Mouse (Mus musculus): Measurements from ENCODE around the gene Tm4sf1.

The Tm4sf1 gene

DNA sequence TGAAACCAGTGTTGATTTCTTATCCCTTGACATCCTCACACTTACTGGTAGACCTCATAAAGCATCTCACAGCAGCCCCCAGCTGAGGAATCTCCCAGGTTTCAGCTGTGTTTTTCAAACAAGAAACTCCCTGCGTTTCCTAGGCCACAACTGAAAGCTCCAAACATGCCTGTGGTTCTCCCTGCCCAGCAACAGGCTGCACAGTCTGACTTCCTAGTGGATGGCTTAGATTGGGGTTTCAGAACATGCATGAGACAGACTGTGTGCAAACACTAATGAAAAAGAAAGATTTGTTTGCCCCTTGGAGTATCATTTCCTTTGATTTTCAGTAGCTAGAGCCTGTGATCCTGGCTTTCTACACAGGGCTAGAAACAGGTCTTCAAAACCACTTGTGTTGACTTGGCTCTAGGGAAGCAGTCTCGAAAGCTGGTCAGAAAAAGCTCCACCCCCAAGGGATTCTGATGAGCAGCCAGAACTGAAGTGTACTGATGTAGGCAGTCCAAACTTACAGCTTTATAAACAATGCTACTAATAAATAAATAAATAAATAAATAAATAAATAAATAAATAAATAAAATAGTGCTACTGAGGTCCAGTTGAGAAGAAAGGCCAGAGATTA is at the start of gene Tm4sf1:
Gene Tm4sf1 (minus strand): TSS at position 68 of the 619 bp plus-strand sequence.
- no peak for DNase-seq (ENCODE audit: low read depth, low spot score)

DNA sequence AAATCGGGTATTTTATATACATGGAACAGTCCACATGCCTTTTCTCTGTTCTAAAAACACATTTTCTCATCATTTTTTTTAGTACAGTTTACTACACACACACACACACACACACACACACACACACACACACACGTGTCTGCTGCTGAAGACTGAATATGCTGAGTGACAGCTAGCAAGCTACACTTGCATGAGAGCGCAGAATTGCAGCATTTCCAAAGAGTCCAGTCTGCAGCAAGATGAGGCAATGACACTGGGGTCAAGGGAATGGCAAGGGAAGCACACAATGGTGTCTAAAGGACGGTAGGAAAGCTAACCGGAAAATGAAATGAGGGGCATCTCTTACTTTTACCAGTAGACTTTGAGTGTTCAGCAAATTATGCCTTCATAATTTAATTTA is 43.0 kb upstream of the Tm4sf1 start:
- DNase-seq (ENCODE audit: low read depth, low spot score), result no peak

DNA sequence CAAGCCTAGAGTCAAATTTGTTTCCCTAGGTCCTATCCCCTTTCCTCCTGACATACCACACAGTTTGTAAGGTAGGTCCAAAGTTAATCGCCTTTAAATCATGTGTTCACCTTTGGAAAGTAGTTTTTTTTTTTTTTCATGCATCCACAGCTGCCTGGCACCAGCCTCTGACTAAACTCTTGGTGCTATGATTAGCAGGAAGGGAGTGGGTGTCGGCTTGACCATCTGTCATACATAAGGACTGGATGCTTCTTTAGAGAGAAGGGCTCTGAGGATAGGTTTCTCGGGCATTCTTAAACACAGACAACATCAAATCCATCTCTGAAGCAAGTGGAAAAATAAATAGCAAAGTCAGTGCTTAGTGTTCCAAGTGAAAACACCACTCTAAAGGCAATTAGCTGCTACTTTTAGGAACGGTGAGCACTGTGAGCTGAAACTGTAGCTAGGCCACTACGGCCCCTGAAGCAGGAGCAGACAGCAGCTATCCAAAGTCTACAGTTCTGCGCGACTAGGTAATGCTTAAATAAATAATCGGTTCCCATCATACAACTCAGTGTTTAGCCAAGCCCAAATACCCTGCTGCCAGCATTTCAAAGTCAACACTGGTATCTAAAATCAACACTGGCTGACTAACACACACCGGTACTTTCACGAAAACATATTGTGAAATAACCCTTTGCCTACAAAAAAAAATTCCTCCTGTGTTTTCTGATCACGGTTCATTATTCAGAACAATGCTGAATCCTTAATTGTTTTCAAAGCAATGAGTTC is 42.2 kb upstream of the Tm4sf1 start:
- no peak for DNase-seq (ENCODE audit: low read depth, low spot score)

DNA sequence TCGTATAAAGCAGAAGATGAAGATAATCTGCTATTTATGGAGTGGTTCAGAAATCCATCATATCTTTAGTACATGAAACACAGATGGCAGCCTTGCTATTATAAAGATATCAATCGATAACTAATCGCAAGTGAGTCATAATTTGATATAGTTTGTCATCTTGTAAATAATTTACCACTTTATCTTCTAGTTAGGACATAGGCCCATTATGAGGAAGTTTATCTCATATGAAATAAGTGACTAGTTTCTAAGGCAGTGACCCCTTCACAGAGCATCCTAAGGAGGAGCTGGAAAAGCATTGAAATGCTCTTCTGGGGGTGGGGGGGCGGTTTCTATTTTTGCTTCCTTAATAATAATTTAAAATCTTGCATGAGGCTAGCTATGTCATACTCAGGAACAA is 41.2 kb upstream of the Tm4sf1 start:
- DNase-seq (ENCODE audit: low read depth, low spot score), result no peak

DNA sequence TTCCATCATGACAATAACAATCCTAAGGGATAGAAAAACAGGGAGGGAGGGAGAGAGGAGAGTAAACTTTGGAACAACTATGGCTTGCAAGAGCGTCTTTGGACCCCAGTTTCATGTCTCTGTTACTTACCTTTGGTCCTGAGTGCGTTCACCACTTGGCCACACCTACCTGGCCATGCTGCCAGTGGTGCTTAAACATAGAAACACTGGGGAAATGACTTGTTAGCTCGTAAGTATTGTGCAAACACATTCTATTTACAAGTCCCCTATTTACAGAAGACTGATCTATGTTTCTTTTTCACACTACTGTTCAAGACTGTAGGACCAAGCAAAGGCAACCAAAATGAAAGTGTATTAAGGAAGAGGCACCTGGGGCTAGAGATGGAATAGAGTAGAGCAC is 39.5 kb upstream of the Tm4sf1 start:
- no peak for DNase-seq (ENCODE audit: low read depth, low spot score)

DNA sequence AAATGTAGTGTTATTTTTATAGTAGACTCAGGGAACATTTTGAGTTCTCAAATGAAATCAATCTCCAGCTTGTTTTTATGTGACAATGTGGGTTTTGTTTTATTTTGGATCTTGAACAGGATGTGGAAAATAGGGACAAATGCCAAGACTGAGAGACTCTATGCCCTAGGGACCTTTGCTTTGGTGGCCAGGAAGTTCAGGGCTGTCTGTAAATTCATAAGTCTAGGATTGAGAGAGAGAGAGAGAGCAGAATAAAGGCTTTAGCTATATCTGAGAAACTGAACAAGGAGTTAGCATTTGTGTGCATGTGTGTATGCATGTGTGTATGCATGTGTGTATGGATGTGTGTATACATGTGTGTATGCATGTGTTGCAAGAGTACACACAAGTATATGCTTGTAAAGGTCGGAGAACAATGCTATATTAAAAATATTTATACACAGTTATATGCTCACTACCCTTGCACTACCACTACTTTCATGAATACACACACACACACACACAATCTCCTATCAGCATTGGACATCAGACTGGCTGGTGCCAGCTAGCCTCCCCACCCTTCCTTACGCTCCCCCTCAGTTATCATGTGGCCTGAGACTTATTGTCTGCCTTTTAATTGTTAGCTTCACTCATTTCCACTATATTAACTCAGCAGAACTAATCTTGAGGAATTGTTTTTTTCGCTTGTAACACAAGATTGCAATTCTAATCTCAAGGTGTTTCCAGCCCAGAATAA is 33.5 kb upstream of the Tm4sf1 start:
- DNase-seq (ENCODE audit: low read depth, low spot score), result no peak

DNA sequence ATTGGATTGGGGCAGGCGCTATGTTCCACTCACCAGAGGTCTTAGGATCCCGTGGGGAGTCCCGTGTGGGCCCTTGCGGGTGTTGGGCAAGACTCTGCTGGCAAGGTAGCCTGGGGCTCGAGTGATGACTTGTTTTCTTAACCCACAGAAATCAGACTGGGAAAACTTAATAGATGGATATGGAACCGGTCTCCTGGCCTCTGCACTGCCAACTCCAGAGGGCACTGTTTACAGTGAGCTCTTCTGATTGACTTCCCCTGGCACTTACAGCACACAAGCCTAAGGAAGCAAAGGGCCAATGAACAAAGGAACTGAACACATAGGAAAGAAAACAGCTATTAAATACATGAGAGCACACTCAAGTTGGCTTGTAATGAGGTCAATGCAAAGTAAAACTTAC is 26.2 kb upstream of the Tm4sf1 start:
- no peak for DNase-seq (ENCODE audit: low read depth, low spot score)

DNA sequence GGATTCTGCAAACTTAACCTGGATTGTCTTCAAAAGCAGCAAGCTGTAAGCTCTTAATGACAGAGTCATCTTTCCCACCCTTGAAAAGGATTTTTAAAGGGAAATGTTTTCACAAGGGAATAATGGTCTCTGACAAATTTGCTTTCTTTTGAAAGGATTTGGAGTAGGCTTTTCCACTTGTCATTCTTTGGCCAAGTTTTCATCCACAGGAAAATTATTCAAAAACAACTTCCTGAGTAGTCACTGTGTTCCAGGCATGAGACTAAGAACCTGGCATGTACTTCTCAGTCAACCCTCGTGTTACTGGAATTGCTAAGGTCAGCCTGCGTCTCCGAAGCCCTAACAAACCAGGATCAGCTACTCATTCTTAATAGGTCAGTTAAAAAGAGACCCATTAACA is 5.3 kb upstream of the Tm4sf1 start:
- DNase-seq (ENCODE audit: low read depth, low spot score), result no peak

DNA sequence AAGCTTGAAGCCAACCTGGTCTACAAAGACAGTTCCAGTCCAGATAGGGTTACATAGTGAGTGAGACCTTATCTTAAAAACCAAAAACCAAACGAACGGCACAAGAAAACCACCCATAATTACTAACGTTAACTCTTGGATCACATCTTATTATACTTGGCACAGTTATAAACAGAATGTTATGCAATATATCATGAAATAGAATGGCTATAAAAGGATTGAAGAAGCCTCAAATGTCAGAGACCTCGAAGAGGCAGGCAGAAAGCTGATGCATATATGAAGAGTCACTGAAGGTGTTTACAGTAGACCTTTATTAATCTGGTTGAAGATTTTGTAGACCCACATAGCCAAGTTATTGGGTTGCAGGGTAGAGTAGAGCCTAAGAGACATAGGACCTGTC is 3.8 kb upstream of the Tm4sf1 start:
- no peak for DNase-seq (ENCODE audit: low read depth, low spot score)

DNA sequence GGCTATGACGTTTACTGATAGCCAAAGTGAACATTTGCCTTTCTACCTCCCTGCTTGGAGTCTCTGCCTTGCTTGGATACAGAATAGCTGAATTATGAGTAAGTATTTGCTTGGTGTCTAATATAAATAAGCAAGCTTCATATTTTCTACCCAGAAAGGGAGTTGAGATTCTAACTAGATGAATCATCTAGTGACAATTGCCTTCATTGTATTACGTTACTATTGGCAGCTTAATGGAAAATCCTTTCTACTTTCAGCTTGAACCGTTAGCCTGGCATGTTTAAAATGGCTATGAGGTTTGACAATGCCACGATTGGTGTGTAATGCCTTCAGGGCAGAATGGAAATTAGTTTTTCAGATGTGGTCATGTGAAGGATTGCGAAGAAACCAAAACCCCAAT is 2.7 kb upstream of the Tm4sf1 start:
- no peak for DNase-seq (ENCODE audit: low read depth, low spot score)

DNA sequence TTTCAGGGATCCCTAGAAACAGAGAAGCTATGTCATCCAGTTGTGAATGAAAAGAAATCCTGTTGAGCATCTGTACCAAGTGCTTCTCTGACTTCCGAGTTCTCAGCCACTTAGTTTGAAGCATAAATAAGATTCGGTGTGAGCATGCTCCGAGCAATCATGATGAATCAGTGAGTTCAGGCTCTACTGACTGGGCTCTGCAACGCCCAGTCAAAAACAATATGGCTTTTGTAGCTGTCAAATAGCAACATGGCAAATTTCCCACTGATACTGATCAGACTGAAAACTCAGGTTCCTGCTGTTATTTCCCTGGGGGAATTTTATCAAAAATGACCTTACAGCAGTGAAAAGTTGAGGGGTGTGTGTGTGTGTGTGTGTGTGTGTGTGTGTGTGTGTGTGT is 2.3 kb upstream of the Tm4sf1 start:
- DNase-seq (ENCODE audit: low read depth, low spot score), result no peak

DNA sequence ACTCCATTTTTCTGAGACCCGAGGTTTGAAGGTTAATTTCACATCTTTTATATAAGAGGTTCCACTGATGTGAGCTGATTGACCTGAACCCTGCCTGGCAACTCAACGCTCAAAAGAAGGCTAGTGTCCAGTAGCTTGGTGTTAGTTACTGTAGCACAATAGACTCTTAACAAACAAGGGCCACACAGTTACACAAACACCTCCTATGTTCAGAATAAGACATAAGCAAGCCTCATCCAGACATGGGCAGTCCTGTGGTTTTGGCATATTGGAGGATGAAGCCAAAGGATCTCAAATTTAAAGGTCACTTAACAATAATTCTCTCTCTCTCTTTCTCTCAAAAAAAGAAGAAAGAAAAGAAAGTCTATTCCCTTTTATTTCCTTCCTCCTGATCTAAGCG is 1.7 kb upstream of the Tm4sf1 start:
- no peak for DNase-seq (ENCODE audit: low read depth, low spot score)

DNA sequence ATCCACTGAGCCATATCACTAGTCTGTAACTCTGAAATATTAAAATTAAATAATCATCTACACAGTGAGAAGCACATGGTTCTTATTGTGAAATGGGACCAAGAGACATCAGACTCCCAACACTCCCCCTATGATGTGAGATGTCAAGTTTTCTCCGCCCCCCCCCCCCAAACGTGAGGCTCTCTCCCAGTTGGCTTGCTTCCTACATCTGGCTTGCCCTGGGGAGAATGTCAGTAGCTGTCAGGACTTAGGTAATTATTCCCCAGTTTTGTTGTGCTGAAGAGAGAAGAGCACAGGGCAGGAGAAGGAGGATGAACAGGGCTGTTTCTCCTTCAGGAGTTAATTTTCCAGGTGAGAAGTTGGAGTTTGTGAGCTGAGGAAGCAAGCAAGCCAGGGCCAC is 1.1 kb upstream of the Tm4sf1 start:
- no peak for DNase-seq (ENCODE audit: low read depth, low spot score)

DNA sequence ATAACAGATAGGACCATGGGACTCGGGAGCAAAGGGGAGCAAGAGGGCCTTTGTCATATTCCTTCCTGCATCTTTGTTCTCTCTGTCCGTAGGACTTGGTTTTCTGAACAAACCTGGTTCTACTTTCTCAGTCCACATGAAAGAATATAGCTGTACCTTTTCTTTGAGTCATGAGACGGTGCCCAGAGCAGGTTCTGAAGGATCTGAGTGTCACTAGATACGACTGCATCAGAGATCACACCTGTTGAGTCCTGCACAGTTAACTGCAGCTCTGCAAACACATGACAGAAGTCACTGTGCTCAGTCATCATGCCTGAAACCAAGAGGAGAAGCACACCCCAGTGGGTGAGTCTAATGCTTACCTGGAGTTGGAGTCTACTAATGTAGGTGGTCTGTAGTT is 422 bp downstream of the Tm4sf1 start:
- DNase-seq (ENCODE audit: low read depth, low spot score), result no peak

DNA sequence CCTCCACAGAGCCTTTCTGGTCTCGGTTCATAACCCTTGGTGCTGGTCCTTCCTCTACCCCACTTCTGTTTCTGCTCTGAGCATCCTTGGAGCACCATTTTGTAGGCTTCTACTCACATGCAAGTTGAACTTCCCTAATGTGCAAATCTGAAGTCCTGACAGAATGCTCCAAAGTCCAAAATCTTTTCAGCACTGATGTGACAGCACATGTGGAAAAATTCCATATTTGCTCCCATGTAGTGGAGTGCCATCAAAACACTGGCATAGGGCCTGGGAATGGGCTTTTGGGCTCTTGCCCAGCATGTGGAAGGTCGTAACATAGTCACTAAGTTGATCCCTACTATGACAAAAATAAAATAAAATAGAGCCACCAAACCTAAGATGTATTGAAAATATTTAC is 3.8 kb downstream of the Tm4sf1 start:
- DNase-seq (ENCODE audit: low read depth, low spot score), result no peak

DNA sequence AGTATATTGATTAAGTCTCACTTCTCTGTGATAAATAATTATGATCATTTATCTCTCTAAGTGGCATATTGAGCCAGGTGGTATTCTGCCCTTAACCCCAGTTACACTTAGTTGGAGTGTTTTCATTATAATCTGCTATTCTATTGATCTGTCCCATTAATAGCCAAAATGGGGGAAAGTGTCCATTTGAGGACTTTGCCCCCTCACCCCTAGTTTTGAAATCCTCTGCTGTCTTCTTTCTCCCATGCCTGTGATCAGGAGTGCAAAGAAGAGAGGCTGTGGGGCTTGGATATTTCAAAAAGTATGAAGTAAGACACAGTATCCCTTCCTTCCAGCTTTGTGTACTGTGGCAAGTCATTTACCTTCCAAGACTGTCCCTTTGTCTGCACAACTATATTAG is 5.2 kb downstream of the Tm4sf1 start:
- DNase-seq (ENCODE audit: low read depth, low spot score), result no peak

DNA sequence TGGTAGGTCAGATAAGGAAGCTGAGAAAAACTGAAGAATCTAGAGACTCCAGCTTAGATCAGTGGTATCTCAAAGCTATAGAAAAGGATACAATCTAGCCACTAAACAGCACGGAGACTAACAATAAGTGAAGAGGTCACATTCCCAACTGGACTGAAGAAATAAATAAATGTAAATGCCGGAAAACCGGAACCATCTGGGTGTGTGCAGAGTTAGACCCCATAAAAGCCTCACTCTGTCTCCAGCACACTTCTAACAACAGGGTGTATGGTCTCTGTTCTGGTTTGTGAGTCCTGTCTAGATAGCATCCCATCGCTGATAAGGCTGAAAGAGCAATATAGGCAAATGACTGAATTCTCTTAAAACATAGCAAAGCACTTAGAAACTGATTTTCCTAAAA is 6.2 kb downstream of the Tm4sf1 start:
- no peak for DNase-seq (ENCODE audit: low read depth, low spot score)

DNA sequence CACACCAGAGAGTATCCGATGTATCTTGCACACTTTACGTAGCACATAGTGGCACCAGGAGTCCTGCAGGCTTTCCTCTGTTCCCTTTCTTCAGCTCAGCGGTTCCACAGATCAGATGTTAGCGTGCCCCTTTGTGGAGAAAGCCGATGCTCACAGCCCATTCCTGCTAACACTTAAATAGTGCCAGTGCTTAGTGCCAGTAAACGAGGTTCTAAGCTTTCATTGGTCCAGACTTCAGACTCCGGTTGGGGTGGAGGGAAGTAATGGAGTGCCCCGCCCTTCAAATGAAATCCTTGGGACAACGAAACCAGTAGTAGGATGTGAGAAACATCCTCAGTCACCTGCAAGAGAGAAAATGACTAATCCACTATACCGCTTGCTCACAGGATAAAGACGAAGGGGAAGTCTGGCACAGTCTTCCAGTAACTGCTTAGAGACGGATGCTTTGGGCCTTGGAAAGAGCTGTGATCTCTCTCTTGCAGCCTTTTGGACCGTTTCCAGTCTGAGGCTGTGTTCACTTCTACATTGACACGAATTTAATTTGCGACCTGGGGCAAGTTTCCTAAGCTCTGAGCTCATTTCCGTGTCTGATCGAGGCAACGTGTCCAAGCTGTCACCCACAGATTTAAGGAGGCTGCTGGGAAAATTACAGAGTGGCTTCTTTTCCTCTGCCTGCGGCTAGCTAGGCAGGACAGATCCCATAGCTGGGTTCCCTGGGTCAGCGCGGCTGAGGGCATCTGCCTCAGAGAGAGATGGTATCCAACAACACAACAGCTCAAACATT is 6.9 kb downstream of the Tm4sf1 start:
- DNase-seq (ENCODE audit: low read depth, low spot score), result no peak

DNA sequence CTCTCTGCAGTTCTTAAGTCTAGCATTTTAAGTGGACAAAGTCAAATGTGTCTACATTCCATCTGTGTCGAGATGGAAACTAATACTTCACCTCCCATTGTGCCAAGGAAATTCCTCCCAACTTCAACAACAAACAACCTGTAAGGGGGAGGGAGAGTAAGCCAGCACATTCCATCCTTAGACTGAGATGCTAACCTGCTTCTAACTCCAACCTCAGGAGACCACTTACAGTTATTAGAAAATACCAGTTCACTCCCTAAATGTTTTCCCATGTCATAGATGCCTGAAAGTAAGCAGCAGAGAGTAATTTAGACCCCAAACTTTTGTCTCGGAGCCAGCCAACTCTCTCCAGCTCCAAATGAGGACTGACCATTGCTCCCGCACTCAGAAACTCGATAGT is 7.9 kb downstream of the Tm4sf1 start:
- DNase-seq (ENCODE audit: low read depth, low spot score), result no peak

DNA sequence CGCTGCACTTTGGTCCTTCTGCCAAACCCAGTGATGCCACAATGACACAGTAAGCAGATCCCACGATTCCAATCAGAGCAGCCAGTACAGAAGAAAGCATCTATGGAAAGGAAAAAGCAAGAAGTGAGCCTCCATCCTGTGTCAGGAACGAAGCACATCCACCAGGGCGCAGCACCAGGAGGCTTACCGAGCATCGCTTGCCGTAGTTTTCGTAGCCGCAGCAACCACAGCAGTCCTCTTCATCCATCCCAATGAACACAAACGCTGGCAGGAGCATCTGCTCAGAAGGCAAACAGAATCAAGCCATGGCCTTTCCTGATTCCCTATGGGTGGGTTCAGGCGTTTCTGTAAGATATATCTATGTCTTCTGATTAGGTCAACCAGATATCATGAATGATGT is 9.0 kb downstream of the Tm4sf1 start:
- no peak for DNase-seq (ENCODE audit: low read depth, low spot score)

DNA sequence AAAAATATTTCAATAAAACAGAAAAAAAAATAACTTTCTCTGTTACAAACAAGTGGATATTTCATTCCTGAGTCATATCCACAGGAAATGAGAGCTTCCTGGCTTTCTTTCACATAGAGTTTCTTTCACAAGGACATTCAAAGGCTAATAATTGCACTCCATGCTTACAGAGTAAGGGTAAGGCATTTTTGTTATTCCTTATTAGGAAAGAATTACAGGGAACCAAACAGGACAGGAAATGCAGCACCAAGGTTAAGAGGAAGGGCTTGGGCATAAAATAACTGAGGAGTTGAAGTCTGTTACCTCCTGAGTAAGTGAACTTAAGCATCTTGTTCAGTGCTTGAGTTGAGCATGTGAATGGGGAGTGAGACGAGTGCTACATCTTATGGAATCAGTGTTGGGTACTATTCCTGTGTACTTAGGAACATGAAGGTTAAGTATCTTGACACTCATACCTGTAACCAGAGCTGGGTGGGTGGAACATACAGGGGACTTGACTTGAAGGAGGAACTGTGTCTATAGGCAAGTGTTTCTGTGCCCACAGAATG is 12.8 kb downstream of the Tm4sf1 start:
- no peak for DNase-seq (ENCODE audit: low read depth, low spot score)

All from ES-CJ7 (cell line).